In the genomic region with DNA sequence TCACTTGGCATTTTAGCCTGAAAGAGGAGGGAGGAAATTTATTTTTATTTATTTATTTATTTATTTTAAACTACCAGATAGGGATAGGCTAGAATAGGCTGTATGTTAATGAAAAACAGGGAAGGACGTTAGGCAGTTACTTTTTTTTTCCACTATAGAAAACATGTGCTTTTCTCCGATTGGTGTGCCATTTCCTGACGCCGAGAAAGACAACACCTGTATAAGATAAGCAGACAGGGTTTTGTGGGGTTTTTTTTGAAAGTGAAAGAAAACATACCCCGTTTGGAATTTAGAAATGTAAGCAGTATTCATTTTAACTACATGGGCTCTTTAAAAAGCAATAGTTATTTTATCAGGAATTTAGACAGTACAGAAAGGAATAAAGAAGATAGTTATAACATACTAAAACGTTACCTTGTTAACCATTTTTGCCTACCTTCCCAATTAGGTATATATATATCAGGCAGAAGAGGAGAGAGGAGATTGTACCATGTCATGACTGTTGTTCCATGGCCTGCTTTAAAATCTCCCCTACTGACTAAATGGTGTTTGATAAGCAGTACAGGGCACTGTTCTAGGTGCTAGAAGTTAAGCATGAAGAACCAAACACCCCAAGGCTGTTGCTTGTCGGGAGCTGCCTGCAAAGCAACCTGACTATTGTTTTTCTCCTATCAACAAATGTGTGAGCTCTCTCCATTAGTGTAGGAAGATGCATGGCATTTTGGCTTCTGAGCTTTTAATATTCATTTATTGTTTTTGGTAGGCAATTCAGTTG, we compare ENCODE assay signal across 8 mouse cellular contexts. TPM values are rescaled to one million over a fixed set of nuclear protein-coding genes. Genes with fewer than 3 reads are reported as not detected.
DNase-seq lines count a peak whose midpoint lies in the region; ATAC-seq and TF ChIP-seq lines count a peak whose summit lies in the region.
"Had no signal": no experiment of that assay in that cellular context is flagged by ENCODE, and none has a peak within 500 bp of the region (broad histone marks: within the 10 kb centered on the region; RNA-seq: fewer than 3 reads in every experiment).

No protein-coding gene starts in this region.

- no peak overlapping the region for H3K27ac ChIP-seq in forebrain, embryonic 15.5 days (replicated peaks)
- H3K27ac ChIP-seq in liver, embryonic 14.5 days, result peak overlapping the region; percentile 80

- peaks cover 16% of the 10 kb centered on the region for H3K4me1 ChIP-seq in forebrain, embryonic 15.5 days
- peaks cover 24 to 31% of the 10 kb centered on the region in 2 experiments for H3K4me1 ChIP-seq in liver, embryonic 14.5 days (replicated peaks; ENCODE audit: control insufficient read depth in 2 of 2, insufficient read depth in 2 of 2, low read length in 1 of 2)

- peak; percentile 38 for DNase-seq in thymus, postnatal 14 days
- no peak for DNase-seq in thymus, postnatal 4 days
- no peak for DNase-seq in liver, embryonic 14.5 days (ENCODE audit: low read depth in 3 of 3, low spot score in 3 of 3)
- DNase-seq in cerebellum, adult 9-10 months, result no peak
- DNase-seq in cerebellum, adult 11-12 months, result no peak
- no peak for DNase-seq in layer of hippocampus, adult 18-20 months (ENCODE audit: low spot score in 2 of 2)
- DNase-seq: cerebellum, adult 2 months had no signal

- peak; percentile 65 for TF ChIP-seq EP300 in liver, embryonic 14.5 days (IDR thresholded peaks at IDR 0.05; ENCODE audit: low read depth)

- 67% methylated on average over 7 of the region's 7 CpGs for WGBS in forebrain, embryonic 15.5 days
- WGBS in liver, embryonic 14.5 days (ENCODE audit: insufficient replicate concordance), result 11% methylated on average over 7 of the region's 7 CpGs

- H3K4me3 ChIP-seq in forebrain, embryonic 15.5 days, result peak overlapping the region; percentile 79
- H3K4me3 ChIP-seq in liver, embryonic 14.5 days (ENCODE audit: insufficient read depth in 1 of 2, low read depth in 2 of 2, low read length in 2 of 2), result peak overlapping the region; percentile 89 to 96

- no peaks in the 10 kb centered on the region for H3K27me3 ChIP-seq in forebrain, embryonic 15.5 days
- H3K27me3 ChIP-seq in liver, embryonic 14.5 days (ENCODE audit: control insufficient read depth, insufficient read depth, low read length), result no peaks in the 10 kb centered on the region

- no peak for TF ChIP-seq CTCF in liver, embryonic 14.5 days (IDR thresholded peaks at IDR 0.05; ENCODE audit: low read depth)

- H3K36me3 ChIP-seq in forebrain, embryonic 15.5 days, result no peaks in the 10 kb centered on the region
- no peaks in the 10 kb centered on the region for H3K36me3 ChIP-seq in liver, embryonic 14.5 days (replicated peaks; ENCODE audit: control insufficient read depth, insufficient read depth, low read depth)

- no peak overlapping the region for H3K9ac ChIP-seq in forebrain, embryonic 15.5 days (replicated peaks)
- H3K9ac ChIP-seq in liver, embryonic 14.5 days (replicated peaks), result peak overlapping the region; percentile 88

- no peaks in the 10 kb centered on the region for H3K9me3 ChIP-seq in forebrain, embryonic 15.5 days
- no peaks in the 10 kb centered on the region for H3K9me3 ChIP-seq in liver, embryonic 14.5 days (ENCODE audit: control insufficient read depth, low read length)

- H3K4me2 ChIP-seq in forebrain, embryonic 15.5 days (replicated peaks), result peak overlapping the region; percentile 45
- H3K4me2 ChIP-seq in liver, embryonic 14.5 days (ENCODE audit: low read depth), result peak overlapping the region; percentile 73

- no peak for ATAC-seq in forebrain, embryonic 15.5 days (replicated peaks)
- no peak for ATAC-seq in liver, embryonic 14.5 days (ENCODE audit: insufficient read depth)

RNA-seq across cellular contexts. Expression of a gene that starts 1.8 kb away (rescaled TPM):
- polyA plus RNA-seq in forebrain, embryonic 15.5 days (2015; fragmentation: Nextera tagmentation; extraction: Ambion mirVana), result 14.2 and 15.7 TPM in 2 replicates
- polyA plus RNA-seq in liver, embryonic 14.5 days (2012; rRNA removed), result 19.3 and 21.7 TPM in 2 replicates
- 7.5 and 9.9 TPM in 2 replicates for polyA plus RNA-seq in liver, embryonic 14.5 days (2014; fragmentation: Nextera tagmentation; extraction: Ambion mirVana)
- 10 to 100 TPM; 64.4 to 68.6 TPM for total RNA-seq in layer of hippocampus, adult 18-20 months (2021)

RNA-seq across cellular contexts. Expression of a gene that starts 52.1 kb away (rescaled TPM):
- polyA plus RNA-seq in forebrain, embryonic 15.5 days (2015; fragmentation: Nextera tagmentation; extraction: Ambion mirVana), result not detected in 2 replicates
- polyA plus RNA-seq in liver, embryonic 14.5 days (2012; rRNA removed), result not detected in 2 replicates
- polyA plus RNA-seq in liver, embryonic 14.5 days (2014; fragmentation: Nextera tagmentation; extraction: Ambion mirVana), result not detected in 2 replicates
- total RNA-seq in layer of hippocampus, adult 18-20 months (2021), result not detected
- polyA plus RNA-seq: cerebellum, adult 2 months had no signal
